Mouse (Mus musculus): ENCODE data around the gene Ctdspl. TPM values are rescaled to one million over a fixed set of nuclear protein-coding genes. Genes with fewer than 3 reads are reported as not detected.

Gene Ctdspl
- 9.0 and 9.6 TPM in 2 replicates for polyA plus RNA-seq (2016; fragmentation: Nextera tagmentation; extraction: Ambion mirVana)

- Histone ChIP-seq H3K4me1 (peaks cover 38% of the 10 kb centered on the region), H3K36me3 (replicated peaks) (no peaks in the 10 kb centered on the region), H3K27me3 (peaks cover 6% of the 10 kb centered on the region; the same call in 1 of the 2 replicates), H3K9ac (peak within 1 kb of the TSS; percentile 87), H3K9me3 (no peaks in the 10 kb centered on the region), H3K27ac (peak within 1 kb of the TSS; percentile 79), H3K4me3 (replicated peaks) (peak within 1 kb of the TSS; percentile 69), H3K4me2 (peak within 1 kb of the TSS; percentile 97)
- WGBS, result under 1% methylated on average over 40 of the region's 73 CpGs
- ATAC-seq (ENCODE audit: low FRiP score), result peak; percentile 46
Observed at GRCm38 (mm10) chr9:118926111-118926650, at the start of gene Ctdspl. Gene Ctdspl (plus strand): TSS chr9:118926453.

- Histone ChIP-seq H3K4me2 (no peak overlapping the region), H3K27ac (no peak overlapping the region), H3K4me1 (no peaks in the 10 kb centered on the region), H3K9ac (no peak overlapping the region), H3K27me3 (no peaks in the 10 kb centered on the region), H3K9me3 (no peaks in the 10 kb centered on the region), H3K36me3 (replicated peaks) (no peaks in the 10 kb centered on the region), H3K4me3 (replicated peaks) (no peak overlapping the region)
- 91% methylated on average over 10 of the region's 10 CpGs for WGBS
- no peak for ATAC-seq (ENCODE audit: low FRiP score)
Observed at GRCm38 (mm10) chr9:118876902-118877301, 49.4 kb upstream of the Ctdspl start.

- Histone ChIP-seq H3K4me3 (replicated peaks) (no peak overlapping the region), H3K27ac (no peak overlapping the region), H3K4me1 (no peaks in the 10 kb centered on the region), H3K9ac (no peak overlapping the region), H3K4me2 (no peak overlapping the region), H3K27me3 (no peaks in the 10 kb centered on the region), H3K9me3 (no peaks in the 10 kb centered on the region), H3K36me3 (replicated peaks) (no peaks in the 10 kb centered on the region)
- 75% methylated on average over 7 of the region's 7 CpGs for WGBS
- ATAC-seq (ENCODE audit: low FRiP score), result no peak
Observed at GRCm38 (mm10) chr9:118877365-118878008, 48.8 kb upstream of the Ctdspl start.

GRCm38 (mm10) chr9:118878596-118878995 is 47.7 kb upstream of the Ctdspl start:
- no peaks in the 10 kb centered on the region for H3K9me3 ChIP-seq
- no peak for ATAC-seq (ENCODE audit: low FRiP score)
- H3K4me1 ChIP-seq, result no peaks in the 10 kb centered on the region
- H3K27ac ChIP-seq, result no peak overlapping the region
- no peak overlapping the region for H3K4me2 ChIP-seq
- no peaks in the 10 kb centered on the region for H3K27me3 ChIP-seq
- H3K36me3 ChIP-seq (replicated peaks), result no peaks in the 10 kb centered on the region
- no peak overlapping the region for H3K9ac ChIP-seq
- 91% methylated on average over 11 of the region's 11 CpGs for WGBS
- H3K4me3 ChIP-seq (replicated peaks), result no peak overlapping the region

- H3K4me3 ChIP-seq (replicated peaks), result no peak overlapping the region
- no peak overlapping the region for H3K4me2 ChIP-seq
- H3K36me3 ChIP-seq (replicated peaks), result no peaks in the 10 kb centered on the region
- no peaks in the 10 kb centered on the region for H3K27me3 ChIP-seq
- ATAC-seq (ENCODE audit: low FRiP score), result no peak
- H3K4me1 ChIP-seq, result no peaks in the 10 kb centered on the region
- WGBS, result 76% methylated on average over 7 of the region's 7 CpGs
- H3K9me3 ChIP-seq, result no peaks in the 10 kb centered on the region
- H3K27ac ChIP-seq, result no peak overlapping the region
- H3K9ac ChIP-seq, result no peak overlapping the region
Observed at GRCm38 (mm10) chr9:118881281-118881945, 44.8 kb upstream of the Ctdspl start.

GRCm38 (mm10) chr9:118881946-118882284 is 44.3 kb upstream of the Ctdspl start:
- Histone ChIP-seq H3K27ac (no peak overlapping the region), H3K9me3 (no peaks in the 10 kb centered on the region), H3K9ac (no peak overlapping the region), H3K36me3 (replicated peaks) (no peaks in the 10 kb centered on the region), H3K4me3 (replicated peaks) (no peak overlapping the region), H3K4me1 (no peaks in the 10 kb centered on the region), H3K27me3 (no peaks in the 10 kb centered on the region), H3K4me2 (no peak overlapping the region)
- no peak for ATAC-seq (ENCODE audit: low FRiP score)
- 93% methylated on average over 6 of the region's 6 CpGs for WGBS

GRCm38 (mm10) chr9:118883150-118883549 is 43.1 kb upstream of the Ctdspl start:
- no peak overlapping the region for H3K9ac ChIP-seq
- no peak for ATAC-seq (ENCODE audit: low FRiP score)
- no peaks in the 10 kb centered on the region for H3K9me3 ChIP-seq
- H3K27ac ChIP-seq, result no peak overlapping the region
- H3K36me3 ChIP-seq (replicated peaks), result no peaks in the 10 kb centered on the region
- H3K4me3 ChIP-seq (replicated peaks), result no peak overlapping the region
- no peaks in the 10 kb centered on the region for H3K4me1 ChIP-seq
- no peaks in the 10 kb centered on the region for H3K27me3 ChIP-seq
- WGBS, result 93% methylated on average over 7 of the region's 7 CpGs
- H3K4me2 ChIP-seq, result no peak overlapping the region

GRCm38 (mm10) chr9:118885785-118886184 is 40.5 kb upstream of the Ctdspl start:
- Histone ChIP-seq H3K4me2 (no peak overlapping the region), H3K27ac (no peak overlapping the region), H3K36me3 (replicated peaks) (no peaks in the 10 kb centered on the region), H3K9ac (no peak overlapping the region), H3K4me3 (replicated peaks) (no peak overlapping the region), H3K4me1 (no peaks in the 10 kb centered on the region; the same call in 1 of the 2 replicates), H3K27me3 (no peaks in the 10 kb centered on the region), H3K9me3 (no peaks in the 10 kb centered on the region)
- 79% methylated on average over 6 of the region's 6 CpGs for WGBS
- ATAC-seq (ENCODE audit: low FRiP score), result no peak

- Histone ChIP-seq H3K27me3 (no peaks in the 10 kb centered on the region), H3K9ac (no peak overlapping the region), H3K4me2 (no peak overlapping the region), H3K9me3 (no peaks in the 10 kb centered on the region), H3K4me1 (peaks cover 2% of the 10 kb centered on the region; the same call in 1 of the 2 replicates), H3K27ac (no peak overlapping the region), H3K4me3 (replicated peaks) (no peak overlapping the region), H3K36me3 (replicated peaks) (no peaks in the 10 kb centered on the region)
- no peak for ATAC-seq (ENCODE audit: low FRiP score)
- 87% methylated on average over 7 of the region's 7 CpGs for WGBS
Observed at GRCm38 (mm10) chr9:118887201-118887600, 39.1 kb upstream of the Ctdspl start.

- no peak overlapping the region for H3K27ac ChIP-seq
- no peak for ATAC-seq (ENCODE audit: low FRiP score)
- H3K9me3 ChIP-seq, result no peaks in the 10 kb centered on the region
- H3K27me3 ChIP-seq, result no peaks in the 10 kb centered on the region
- no peaks in the 10 kb centered on the region for H3K36me3 ChIP-seq (replicated peaks)
- WGBS, result 90% methylated on average over 8 of the region's 8 CpGs
- H3K4me3 ChIP-seq (replicated peaks), result no peak overlapping the region
- H3K4me1 ChIP-seq, result peaks cover 2% of the 10 kb centered on the region; the same call in 1 of the 2 replicates
- no peak overlapping the region for H3K4me2 ChIP-seq
- H3K9ac ChIP-seq, result no peak overlapping the region
Observed at GRCm38 (mm10) chr9:118887734-118888133, 38.5 kb upstream of the Ctdspl start.

- 94% methylated on average over 4 of the region's 4 CpGs for WGBS
- Histone ChIP-seq H3K36me3 (replicated peaks) (no peaks in the 10 kb centered on the region), H3K27ac (no peak overlapping the region), H3K9me3 (no peaks in the 10 kb centered on the region), H3K4me3 (replicated peaks) (no peak overlapping the region), H3K4me1 (peaks cover 2% of the 10 kb centered on the region; the same call in 1 of the 2 replicates), H3K27me3 (no peaks in the 10 kb centered on the region), H3K4me2 (no peak overlapping the region), H3K9ac (no peak overlapping the region)
- ATAC-seq (ENCODE audit: low FRiP score), result no peak
Observed at GRCm38 (mm10) chr9:118890149-118890548, 36.1 kb upstream of the Ctdspl start.

GRCm38 (mm10) chr9:118890645-118891044 is 35.6 kb upstream of the Ctdspl start:
- no peak overlapping the region for H3K9ac ChIP-seq
- no peaks in the 10 kb centered on the region for H3K36me3 ChIP-seq (replicated peaks)
- H3K4me2 ChIP-seq, result no peak overlapping the region
- H3K27ac ChIP-seq, result no peak overlapping the region
- no peak overlapping the region for H3K4me3 ChIP-seq (replicated peaks)
- WGBS, result 64% methylated on average over 2 of the region's 2 CpGs
- no peak for ATAC-seq (ENCODE audit: low FRiP score)
- no peaks in the 10 kb centered on the region for H3K27me3 ChIP-seq
- H3K4me1 ChIP-seq, result peaks cover 2% of the 10 kb centered on the region; the same call in 1 of the 2 replicates
- no peaks in the 10 kb centered on the region for H3K9me3 ChIP-seq
